Mouse (Mus musculus) heart, embryonic 14.5 days (tissue): Measurements from ENCODE around the gene Asic3. TPM values are rescaled to one million over a fixed set of nuclear protein-coding genes. Genes with fewer than 3 reads are reported as not detected.

Source experiments
- ATAC-seq: fragments of 200-750 bp; cut with Nextera tagmentation; 2 replicates; pipeline ENCODE4 v1.8.0; 2017; ENCODE audit warnings: low read depth, moderate TSS enrichment; ENCODE audit not compliant: insufficient number of reproducible peaks, insufficient read depth, low FRiP score
- H3K27ac ChIP-seq, 2 experiments: fragments of 200-500 bp in 1 of 2; fragments of 300-500 bp in 1 of 2; sonication (generic) in 1 of 2; replicated peaks in 1 of 2; 2 replicates each; pipeline ENCODE4 v1.5.1; 2012 to 2014; ENCODE audit warnings: low read depth in 2 of 2, low read length in 2 of 2, control low read depth in 1 of 2, mild to moderate bottlenecking in 1 of 2, mixed read lengths in 1 of 2; ENCODE audit not compliant: control insufficient read depth in 1 of 2, insufficient read depth in 1 of 2
- H3K27me3 ChIP-seq: fragments of 300-500 bp; sonication (generic); 2 replicates; pipeline ENCODE4 v1.6.1; 2014; ENCODE audit warnings: mild to moderate bottlenecking, low read length, control low read depth; ENCODE audit not compliant: control insufficient read depth, insufficient read depth
- H3K36me3 ChIP-seq: fragments of 300-500 bp; sonication (generic); 2 replicates; pipeline ENCODE4 v1.6.1; 2014; ENCODE audit warnings: mild to moderate bottlenecking, control low read depth, low read length, mixed read lengths; ENCODE audit not compliant: control insufficient read depth, insufficient read depth
- H3K4me1 ChIP-seq, 2 experiments: fragments of 200-500 bp in 1 of 2; fragments of 300-500 bp in 1 of 2; sonication (generic) in 1 of 2; 2 replicates each; pipeline ENCODE4 v1.6.1; 2012 to 2014; ENCODE audit warnings: low read length in 2 of 2, control low read depth in 1 of 2, mixed read lengths in 1 of 2; ENCODE audit not compliant: control insufficient read depth in 2 of 2, insufficient read depth in 2 of 2
- H3K4me2 ChIP-seq: fragments of 300-500 bp; sonication (generic); 2 replicates; pipeline ENCODE4 v1.6.1; 2014; ENCODE audit warnings: mild to moderate bottlenecking, low read length
- H3K4me3 ChIP-seq, 2 experiments: fragments of 200-500 bp in 1 of 2; fragments of 300-500 bp in 1 of 2; sonication (generic) in 1 of 2; 2 replicates each; pipeline ENCODE4 v1.5.1; 2012 to 2014; ENCODE audit warnings: low read length in 2 of 2, mild to moderate bottlenecking in 2 of 2, control low read depth in 1 of 2, low read depth in 1 of 2, moderate library complexity in 1 of 2; ENCODE audit not compliant: control insufficient read depth in 1 of 2, insufficient read depth in 1 of 2
- H3K9ac ChIP-seq: fragments of 300-500 bp; sonication (generic); 2 replicates; pipeline ENCODE4 v1.6.1; 2014; ENCODE audit warnings: mild to moderate bottlenecking, low read length
- H3K9me3 ChIP-seq: fragments of 300-500 bp; sonication (generic); 2 replicates; pipeline ENCODE4 v1.6.1; 2016; ENCODE audit warnings: low read length, control low read depth; ENCODE audit not compliant: control insufficient read depth
- WGBS: fragments of 180-500 bp; shearing (Covaris S2); extraction: QIAGEN DNeasy Blood & Tissue Kit; methylation state at CpG from one replicate; pipeline ENCODE4 v1.1.7; 2014; 5-methylcytosine and 5-hydroxymethylcytosine counted together
- polyA plus RNA-seq: library from polyadenylated mRNA; unstranded; fragments of >200 nt; fragmentation: Nextera tagmentation; extraction: Ambion mirVana; gene quantifications from 2 replicates; pipeline ENCODE4 v1.2.1, GENCODE M21; 2014

Asic3 gene
- polyA plus RNA-seq, 1 experiment from 2014 or later, result not detected

GRCm38 (mm10) chr5:24381486-24381885, 31.7 kb upstream of the Asic3 start:
- H3K4me3 ChIP-seq, result no peak overlapping the region
- no peaks in the 10 kb centered on the region for H3K9me3 ChIP-seq
- WGBS, result 59% methylated on average over 6 of the region's 6 CpGs
- H3K9ac ChIP-seq, result no peak overlapping the region
- no peak overlapping the region for H3K4me2 ChIP-seq
- peaks cover 9% of the 10 kb centered on the region; the same call in 1 of the 2 replicates for H3K27me3 ChIP-seq
- H3K4me1 ChIP-seq, result peaks cover 16 to 31% of the 10 kb centered on the region in 2 experiments
- no peak for ATAC-seq
- H3K36me3 ChIP-seq, result peaks cover 12% of the 10 kb centered on the region; the same call in 1 of the 2 replicates
- no peak overlapping the region for H3K27ac ChIP-seq

- Histone ChIP-seq H3K4me1 (peaks cover 16 to 31% of the 10 kb centered on the region in 2 experiments), H3K4me3 (no peak overlapping the region), H3K27me3 (peaks cover 9% of the 10 kb centered on the region; the same call in 1 of the 2 replicates), H3K27ac (no peak overlapping the region), H3K36me3 (peaks cover 12% of the 10 kb centered on the region; the same call in 1 of the 2 replicates), H3K9ac (no peak overlapping the region), H3K4me2 (no peak overlapping the region), H3K9me3 (no peaks in the 10 kb centered on the region)
- ATAC-seq, result no peak
- 45% methylated on average over 2 of the region's 2 CpGs for WGBS
Measured at GRCm38 (mm10) chr5:24381988-24382387, 31.2 kb upstream of the Asic3 start.

GRCm38 (mm10) chr5:24383026-24383859, 29.9 kb upstream of the Asic3 start:
- Histone ChIP-seq H3K27ac (peak overlapping the region; percentile 46 to 70), H3K9ac (peak overlapping the region; percentile 70), H3K4me1 (peaks cover 21 to 41% of the 10 kb centered on the region in 2 experiments)

GRCm38 (mm10) chr5:24384407-24384806, 28.8 kb upstream of the Asic3 start:
- H3K9ac ChIP-seq, result no peak overlapping the region
- H3K4me1 ChIP-seq, result peaks cover 23 to 49% of the 10 kb centered on the region in 2 experiments
- ATAC-seq, result 0 out of 2 replicates have a peak, but pooled peaks have one; percentile 18
- H3K27ac ChIP-seq, result peak overlapping the region in 1 of 2 experiments; percentile 70; a peak in 1 of 4 replicates
- peak overlapping the region; percentile 73 for H3K4me2 ChIP-seq
- peaks cover 9% of the 10 kb centered on the region; the same call in 1 of the 2 replicates for H3K27me3 ChIP-seq
- peaks cover 9% of the 10 kb centered on the region; the same call in 1 of the 2 replicates for H3K36me3 ChIP-seq
- 46% methylated on average over 6 of the region's 6 CpGs for WGBS
- no peak overlapping the region for H3K4me3 ChIP-seq
- H3K9me3 ChIP-seq, result no peaks in the 10 kb centered on the region

More at GRCm38 (mm10) chr5:24383026-24383859, 29.9 kb upstream of the Asic3 start:
- Histone ChIP-seq H3K36me3 (peaks cover 9% of the 10 kb centered on the region; the same call in 1 of the 2 replicates), H3K9me3 (no peaks in the 10 kb centered on the region), H3K4me2 (peak overlapping the region; percentile 73), H3K4me3 (peak overlapping the region; percentile 37 to 53), H3K27me3 (peaks cover 9% of the 10 kb centered on the region; the same call in 1 of the 2 replicates)
- WGBS, result 1% methylated on average over 34 of the region's 34 CpGs
- peak; percentile 84 for ATAC-seq

GRCm38 (mm10) chr5:24385374-24385773, 27.8 kb upstream of the Asic3 start:
- 89% methylated on average over 5 of the region's 5 CpGs for WGBS
- Histone ChIP-seq H3K27ac (peak overlapping the region in 1 of 2 experiments; percentile 9; a peak in 2 of 4 replicates), H3K36me3 (peaks cover 8% of the 10 kb centered on the region; the same call in 1 of the 2 replicates), H3K4me1 (peaks cover 26 to 49% of the 10 kb centered on the region in 2 experiments), H3K9ac (no peak overlapping the region), H3K9me3 (no peaks in the 10 kb centered on the region), H3K4me2 (no peak overlapping the region), H3K27me3 (peaks cover 9% of the 10 kb centered on the region; the same call in 1 of the 2 replicates), H3K4me3 (no peak overlapping the region)
- no peak for ATAC-seq

GRCm38 (mm10) chr5:24385887-24386550, 27.2 kb upstream of the Asic3 start:
- Histone ChIP-seq H3K9me3 (no peaks in the 10 kb centered on the region), H3K4me1 (peaks cover 26 to 49% of the 10 kb centered on the region in 2 experiments), H3K4me3 (no peak overlapping the region), H3K27ac (peak overlapping the region; percentile 9 to 13; a peak in 1 of 4 replicates), H3K9ac (no peak overlapping the region), H3K4me2 (no peak overlapping the region), H3K27me3 (peaks cover 9% of the 10 kb centered on the region; the same call in 1 of the 2 replicates), H3K36me3 (0 out of 2 replicates have a peak, but pooled peaks cover 5% of the 10 kb centered on the region)
- ATAC-seq, result no peak
- 87% methylated on average over 10 of the region's 10 CpGs for WGBS
